Mouse (Mus musculus) cerebellum, postnatal 36 days (tissue): ENCODE measurements around the gene Kctd18.
"Not testable (repeated sequence)": the region's sequence is repeated elsewhere in the genome, so short reads cannot be mapped to it uniquely, and the experiment has no call there.

Experiments
- DNase-seq, 2 experiments: peaks; one replicate each; pipeline ENCODE4 v3.0.0; 2021 to 2022; ENCODE audit warnings: mixed read lengths in 2 of 2

Gene Kctd18

DNA sequence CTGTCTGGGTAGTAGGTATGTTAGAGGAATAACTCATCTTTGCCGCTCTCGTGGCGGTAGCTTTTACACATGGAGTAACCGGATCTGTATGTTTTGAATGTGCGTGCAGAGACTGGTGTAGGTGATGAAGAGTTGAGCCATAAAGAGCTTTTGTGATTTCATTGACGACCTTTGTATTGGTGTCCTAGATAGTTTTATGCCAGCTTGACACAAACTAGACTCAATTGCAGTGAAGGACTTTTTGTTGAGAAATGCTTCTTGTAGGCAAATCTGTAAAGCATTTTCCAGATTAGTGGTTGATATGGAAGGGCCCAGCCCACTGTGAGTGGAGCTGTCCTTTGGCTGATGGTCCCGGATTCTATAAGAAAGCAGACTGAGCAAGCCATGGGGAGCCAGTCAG lies at the start of gene Kctd18:
Gene Kctd18 (minus strand): TSS at position 101 of the 400 bp plus-strand sequence.
- no peak for DNase-seq

DNA sequence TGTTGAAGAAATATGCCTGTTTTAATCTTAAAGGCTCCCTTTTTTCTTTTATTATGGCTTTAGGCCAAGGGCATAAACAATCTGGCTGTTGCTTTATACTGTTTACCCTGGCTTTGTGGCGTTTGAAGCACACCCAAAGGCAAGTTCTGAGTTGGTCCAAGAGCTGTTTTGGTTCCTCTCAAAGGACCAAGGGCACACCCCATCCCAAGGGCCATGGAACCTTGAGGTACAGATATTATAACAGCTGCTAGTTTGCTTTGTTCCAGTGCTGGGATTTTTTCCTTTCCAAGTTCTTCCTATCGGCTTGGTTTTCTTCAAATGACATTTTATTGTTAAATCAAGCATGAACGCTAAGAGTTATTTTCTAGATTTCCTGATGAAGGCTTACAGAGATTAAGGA lies 46.9 kb upstream of the Kctd18 start:
- no peak for DNase-seq

GRCm38 (mm10) chr1:58065151-58065550 lies 46.4 kb upstream of the Kctd18 start:
- DNase-seq: no peak

DNA sequence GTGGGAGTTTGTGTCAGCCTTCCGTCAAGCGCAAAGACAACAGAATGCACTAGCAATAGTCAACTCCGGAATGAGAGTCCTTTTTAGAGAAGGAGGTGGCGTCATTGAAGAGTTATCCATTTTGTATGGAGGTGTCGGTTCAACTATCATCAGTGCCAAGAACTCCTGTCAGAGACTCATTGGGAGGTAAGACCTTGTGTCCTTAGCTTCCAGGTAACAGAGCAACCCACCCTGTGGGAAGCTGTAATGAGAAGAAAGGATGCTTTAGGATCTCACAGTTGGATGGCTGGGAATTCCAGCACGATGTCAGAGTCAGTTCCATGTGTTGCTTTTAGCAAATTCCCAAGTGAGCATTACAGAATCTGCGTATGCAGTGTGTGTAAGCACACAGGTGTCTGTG lies 43.4 kb upstream of the Kctd18 start:
- no peak for DNase-seq

DNA sequence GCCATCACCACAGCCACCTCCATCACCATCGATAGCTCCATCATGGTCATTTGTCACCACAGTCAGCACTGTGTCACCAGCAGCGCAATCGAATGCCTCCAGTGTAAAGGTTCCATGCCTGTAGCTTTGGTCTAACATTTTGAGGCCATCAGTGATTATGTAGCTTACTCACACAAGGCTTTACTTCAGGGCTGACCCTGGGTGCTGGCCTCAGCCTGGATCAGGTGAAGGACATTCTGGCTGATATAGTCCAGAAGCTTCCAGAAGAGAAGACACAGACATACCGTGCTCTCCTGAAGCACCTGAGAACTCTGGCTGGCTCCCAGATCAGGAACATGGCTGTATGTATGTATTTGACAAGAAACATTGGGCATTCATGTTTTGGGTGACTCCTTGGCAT lies 40.1 kb upstream of the Kctd18 start:
- DNase-seq: no peak

DNA sequence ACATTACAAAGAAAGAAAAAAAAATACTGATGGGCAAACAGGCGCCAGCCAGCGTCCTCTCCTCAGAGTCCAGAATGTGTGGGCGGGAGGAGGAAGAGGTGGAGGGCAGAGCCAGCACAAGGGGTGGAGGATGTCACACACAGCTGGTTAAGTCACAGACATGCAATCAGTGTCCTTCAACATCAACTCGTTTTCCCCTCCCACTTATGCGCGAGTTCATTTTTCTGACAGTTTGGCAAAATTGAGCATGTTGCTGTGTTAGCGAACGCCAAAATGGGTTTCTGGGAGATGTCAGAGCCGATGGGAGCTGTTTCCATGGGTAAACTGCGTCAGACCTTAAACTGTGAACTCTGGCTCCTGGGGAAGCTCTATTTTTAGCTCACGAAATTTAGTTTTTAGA lies 38.2 kb upstream of the Kctd18 start:
- no peak for DNase-seq

DNA sequence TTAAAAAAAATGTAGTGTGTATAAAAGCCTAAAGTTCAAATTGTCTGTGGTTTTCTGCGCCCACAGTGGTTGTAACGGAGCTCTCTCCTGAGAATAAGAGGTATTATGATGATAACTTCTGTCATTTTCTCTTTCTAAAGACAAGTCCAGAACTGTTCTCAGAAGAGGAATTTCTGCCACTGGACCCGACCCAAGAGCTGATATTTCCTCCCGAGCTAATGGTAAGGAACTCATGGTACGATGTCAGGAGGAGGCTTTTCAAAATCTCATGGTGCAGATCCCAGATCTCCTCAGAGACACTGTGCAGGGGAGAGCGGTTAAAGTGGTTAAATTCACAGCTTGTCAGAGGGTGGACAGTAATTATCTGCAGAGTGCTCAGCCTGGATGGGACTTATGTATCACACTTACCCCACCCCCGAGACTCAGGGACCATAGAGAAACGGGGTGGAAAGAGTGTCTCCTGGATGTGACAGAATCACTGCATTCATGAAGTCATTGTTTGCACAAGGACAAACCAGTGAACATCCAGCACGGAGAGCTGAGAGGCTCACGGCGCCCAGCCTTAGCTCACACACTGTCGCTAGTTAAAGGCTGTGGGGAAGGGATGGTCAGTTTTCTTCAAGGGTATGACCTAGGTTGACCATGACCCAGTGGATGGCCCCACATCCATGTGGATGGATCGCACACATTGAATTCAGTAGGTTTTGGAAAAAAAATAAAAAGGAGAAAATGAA lies 37.5 kb upstream of the Kctd18 start:
- no peak for DNase-seq

DNA sequence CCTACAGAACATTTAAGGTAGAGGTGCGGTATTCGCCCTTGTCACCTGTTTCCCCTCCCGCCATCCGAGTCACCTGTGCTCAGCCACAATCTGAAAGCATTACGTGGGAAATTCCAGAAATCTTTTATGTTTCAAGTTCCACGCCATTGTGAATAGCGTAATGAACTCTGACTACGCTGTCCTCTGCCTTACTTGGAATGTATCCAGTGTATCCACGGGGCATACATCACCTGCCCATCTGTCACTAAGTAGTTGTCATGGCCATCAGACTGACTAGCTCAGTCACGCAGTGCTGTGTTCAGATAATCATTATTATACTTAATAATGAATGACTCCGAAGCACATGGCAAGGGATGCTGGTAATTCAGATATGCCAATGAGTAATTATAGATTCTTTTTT lies 36.8 kb upstream of the Kctd18 start:
- DNase-seq: peak; percentile 25 to 40

DNA sequence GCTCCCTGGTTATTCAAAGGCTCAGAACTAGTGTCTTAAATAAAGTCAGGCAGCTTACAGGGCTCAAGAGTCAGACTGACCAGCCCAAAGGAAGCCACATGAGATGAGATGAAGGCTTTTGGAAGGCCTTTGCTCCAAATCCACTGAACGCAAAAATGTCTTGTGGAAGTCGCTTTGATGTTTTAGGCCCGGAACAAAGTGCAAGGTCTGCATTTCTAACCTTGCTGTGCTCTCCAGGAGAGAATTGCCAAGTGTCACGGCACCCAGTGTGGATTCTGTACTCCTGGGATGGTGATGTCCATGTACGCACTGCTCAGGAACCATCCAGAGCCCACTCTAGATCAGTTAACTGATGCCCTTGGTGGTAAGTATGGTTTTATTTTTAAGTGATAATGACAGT lies 30.4 kb upstream of the Kctd18 start:
- no peak for DNase-seq

GRCm38 (mm10) chr1:58046721-58047290 lies 28.1 kb upstream of the Kctd18 start:
- no peak for DNase-seq

GRCm38 (mm10) chr1:58045546-58045945 lies 26.8 kb upstream of the Kctd18 start:
- DNase-seq: peak; percentile 76 to 84

GRCm38 (mm10) chr1:58045076-58045475 lies 26.3 kb upstream of the Kctd18 start:
- no peak for DNase-seq

DNA sequence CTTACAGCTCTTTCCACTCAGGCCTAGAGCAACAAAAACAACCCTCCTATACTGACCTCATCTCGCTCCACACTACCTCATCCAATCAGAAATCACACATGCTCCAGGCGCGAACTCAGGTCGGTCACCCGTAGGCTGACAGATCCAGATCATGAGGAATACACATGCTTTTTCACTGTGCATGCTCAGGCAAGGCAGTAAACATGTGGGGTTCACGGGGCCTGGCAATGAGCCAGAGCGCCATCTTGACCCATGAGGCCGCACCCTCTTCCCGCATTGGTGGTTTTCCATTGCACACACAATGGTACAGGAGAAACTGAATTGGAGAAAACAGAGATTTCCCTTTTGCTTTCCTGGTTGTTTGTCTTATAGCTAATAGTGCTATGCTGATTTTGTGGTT lies 18.6 kb upstream of the Kctd18 start:
- not testable (repeated sequence) for DNase-seq

GRCm38 (mm10) chr1:58031160-58031769 lies 12.5 kb upstream of the Kctd18 start:
- peak; percentile 53 for DNase-seq

GRCm38 (mm10) chr1:58030156-58030871 lies 11.6 kb upstream of the Kctd18 start:
- peak; percentile 58 to 75 for DNase-seq

DNA sequence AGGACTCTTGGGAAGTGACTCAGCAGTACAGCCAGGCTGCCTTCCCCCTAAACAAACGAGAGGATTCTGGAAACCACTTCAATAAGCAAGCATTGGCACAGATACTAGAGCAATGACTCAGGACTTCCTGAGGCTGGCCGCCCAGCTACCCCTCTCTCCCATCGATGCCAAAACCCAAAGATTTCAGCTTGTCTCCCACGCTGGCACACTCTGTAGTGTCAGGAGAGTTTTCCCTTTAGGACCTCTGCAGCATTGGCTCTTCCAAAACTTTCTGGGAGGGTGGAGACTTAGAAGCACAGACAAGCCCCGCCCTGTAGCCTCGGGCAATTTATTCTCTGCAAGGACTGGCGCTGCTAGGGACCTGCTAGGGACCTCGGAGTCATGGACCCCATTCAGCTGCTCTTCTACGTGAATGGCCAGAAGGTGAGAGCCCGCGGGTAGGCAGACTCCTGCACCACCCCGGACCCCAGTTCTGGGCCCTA lies 10.9 kb upstream of the Kctd18 start, which contains the start of gene Aox1:
Gene Aox1 (plus strand): TSS at position 296 of the 482 bp plus-strand sequence.
- peak; percentile 40 to 64 for DNase-seq

DNA sequence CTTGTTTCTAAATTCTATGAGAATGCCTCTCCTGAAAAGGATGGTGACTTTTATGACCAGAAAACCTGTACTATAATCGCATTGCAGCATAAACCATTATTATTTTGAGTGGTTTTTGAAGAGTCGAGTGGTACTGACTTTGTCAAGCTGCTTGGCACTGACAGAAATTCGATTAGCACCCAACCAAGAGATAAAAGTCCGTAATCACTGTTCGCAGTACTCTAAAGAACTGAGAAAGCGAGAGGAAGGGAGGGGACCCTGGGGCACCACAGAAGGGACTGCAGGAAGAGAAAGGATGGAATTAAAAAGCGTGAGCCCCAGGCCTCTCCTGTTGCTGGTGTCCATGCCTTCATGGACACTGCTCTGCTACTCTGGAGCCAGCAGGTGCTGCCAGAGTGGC lies 9.0 kb upstream of the Kctd18 start:
- DNase-seq: no peak

- DNase-seq: not testable (repeated sequence)
These were observed 12.4 kb downstream of the Kctd18 start for GRCm38 (mm10) chr1:58006388-58006787.

DNA sequence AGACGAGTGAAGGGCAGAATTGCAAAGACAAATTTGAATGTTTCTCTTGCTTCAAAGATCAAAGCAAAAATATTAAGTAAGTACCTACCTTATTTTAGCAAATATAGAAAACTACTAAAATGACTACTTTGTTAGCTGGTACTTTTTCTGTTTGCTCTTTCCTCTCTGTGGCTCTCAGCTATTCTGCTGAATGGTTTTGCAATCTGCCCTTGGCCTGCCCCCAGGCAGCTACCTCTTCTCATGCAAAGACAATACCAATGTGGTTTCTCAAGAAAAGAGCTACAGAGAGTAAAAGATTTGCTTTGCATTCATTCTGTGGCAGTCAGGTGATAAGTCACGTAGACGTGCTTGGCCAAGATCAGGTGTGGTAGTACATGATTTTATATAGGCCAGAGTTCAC lies 20.6 kb downstream of the Kctd18 start:
- no peak for DNase-seq

- no peak for DNase-seq
These were observed 22.6 kb downstream of the Kctd18 start for GRCm38 (mm10) chr1:57996133-57996615.

- peak; percentile 87 to 90 for DNase-seq
These were observed 23.2 kb downstream of the Kctd18 start, which contains the start of gene Sgo2a for GRCm38 (mm10) chr1:57995432-57996132. Gene Sgo2a, plus strand, starts transcription at chr1:57995971.

DNA sequence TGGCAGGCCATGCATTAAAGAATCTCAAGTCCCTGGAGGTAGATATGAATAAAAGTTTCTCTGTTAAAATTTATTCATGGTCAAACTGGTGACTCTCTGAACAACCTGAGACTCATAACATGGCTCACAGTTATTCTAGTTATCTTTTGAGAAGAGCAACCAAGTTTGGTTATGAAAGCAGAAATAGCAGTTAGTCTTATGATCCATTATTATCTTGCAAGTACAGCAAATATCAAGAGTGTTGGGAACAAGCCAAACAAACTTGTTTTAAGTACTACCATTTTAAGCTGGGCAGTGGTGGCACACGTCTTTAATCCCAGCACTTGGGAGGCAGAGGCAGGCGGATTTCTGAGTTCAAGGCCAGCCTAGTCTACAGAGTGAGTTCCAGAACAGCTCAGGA lies 27.5 kb downstream of the Kctd18 start:
- DNase-seq: no peak
